24 mouse cellular contexts compared by ENCODE assay signal in the genomic region with DNA sequence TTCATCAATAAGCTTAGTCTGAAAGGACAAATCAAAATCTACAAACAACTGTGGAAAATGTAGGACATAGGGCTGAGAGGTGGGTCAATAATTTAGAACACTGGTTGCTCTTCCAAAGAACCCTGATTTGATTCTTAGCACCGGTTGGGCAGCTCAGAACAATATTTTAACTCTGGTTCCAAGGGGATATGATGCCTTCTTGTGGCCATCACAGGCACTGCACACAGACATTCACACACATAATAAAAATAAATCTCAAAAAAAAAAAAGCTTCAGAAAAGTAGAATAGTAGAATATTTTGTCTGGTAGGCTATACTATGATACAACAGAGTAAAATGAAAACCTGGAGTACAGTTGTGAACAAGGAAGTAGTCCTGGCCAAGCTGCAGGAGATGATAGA.
DNase-seq lines count a peak whose midpoint lies in the region; ATAC-seq and TF ChIP-seq lines count a peak whose summit lies in the region.
"Had no signal": no experiment of that assay in that cellular context is flagged by ENCODE, and none has a peak within 500 bp of the region (broad histone marks: within the 10 kb centered on the region; RNA-seq: fewer than 3 reads in every experiment).

No protein-coding gene starts in this region.

- DNase-seq in layer of hippocampus, adult 2 months (ENCODE audit: low spot score in 2 of 2) = no peak
- DNase-seq in layer of hippocampus, postnatal 36 days = no peak
- DNase-seq in A20 (ENCODE audit: low read depth, low spot score) = peak; percentile 2
- no peak for DNase-seq in CH12.LX (ENCODE audit: extremely low read depth)
- DNase-seq in Patski (ENCODE audit: low read depth, low spot score) = no peak
- no peak for DNase-seq in embryo, embryonic 10.5 days (ENCODE audit: low spot score)
- no peak for DNase-seq in thymus, postnatal 14 days
- DNase-seq: adrenal gland, adult 2 months; adrenal gland, postnatal 25 days; B cell, adult 2 months; cerebellum, adult 18-20 months; cerebellum, adult 9-11 months; cerebellum, postnatal 36 days; gastrocnemius, postnatal 14 days; heart, postnatal 10 days; heart, postnatal 4 days had no signal

- H3K27me3 ChIP-seq in CH12.LX (replicated peaks) = peaks cover 1% of the 10 kb centered on the region
- H3K27me3 ChIP-seq in Patski = no peaks in the 10 kb centered on the region
- no peaks in the 10 kb centered on the region for H3K27me3 ChIP-seq in forebrain, embryonic 16.5 days (replicated peaks; ENCODE audit: control insufficient read depth, insufficient read depth, low read length)
- H3K27me3 ChIP-seq: embryonic facial prominence, embryonic 15.5 days; hindbrain, embryonic 12.5 days; intestine, embryonic 15.5 days had no signal

- in situ Hi-C loops in CH12.LX (cut with MboI; ENCODE audit: low pct_ligation_motif_present, low pct_unique_long_range_greater_than_20kb, low sequenced_read_pairs) (no loop called here), Patski (cut with MboI; ENCODE audit: low pct_unique_long_range_greater_than_20kb) (no loop called here)

- POLR2A ChIA-PET in Patski (lab: Charles Lee) = interaction anchor here (0.7 to 1.3 kb wide), 2 partner anchors 10 to 196 kb away, joined by 3 to 4 read pairs; no protein-coding TSS in a partner anchor

- no peak overlapping the region for H3K4me3 ChIP-seq in layer of hippocampus, adult 2 months
- no peak overlapping the region for H3K4me3 ChIP-seq in CH12.LX (replicated peaks in 1 of 3; ENCODE audit: low read depth in 2 of 3, low read length in 2 of 3, poor library complexity in 1 of 3)
- no peak overlapping the region for H3K4me3 ChIP-seq in forebrain, embryonic 16.5 days (replicated peaks; ENCODE audit: low read length)
- H3K4me3 ChIP-seq: embryonic facial prominence, embryonic 15.5 days; erythroblast, embryonic 14.5 days; forebrain, embryonic 10.5 days; hindbrain, embryonic 12.5 days; intestine, embryonic 15.5 days had no signal

- H3K79me2 ChIP-seq in CH12.LX (replicated peaks; ENCODE audit: control insufficient read depth, extremely low read depth, insufficient read depth, poor library complexity, severe bottlenecking) = no peaks in the 10 kb centered on the region

- H3K36me3 ChIP-seq in CH12.LX (replicated peaks in 1 of 2; ENCODE audit: control insufficient read depth in 1 of 2, insufficient read depth in 1 of 2, low read length in 1 of 2) = no peaks in the 10 kb centered on the region
- no peaks in the 10 kb centered on the region for H3K36me3 ChIP-seq in forebrain, embryonic 16.5 days (ENCODE audit: control insufficient read depth, insufficient read depth)
- H3K36me3 ChIP-seq: embryonic facial prominence, embryonic 15.5 days; forebrain, embryonic 10.5 days; hindbrain, embryonic 12.5 days; intestine, embryonic 15.5 days had no signal

- peak; percentile 41 for TF ChIP-seq CTCF in layer of hippocampus, adult 2 months (conservative IDR thresholded peaks at IDR 0.05)
- TF ChIP-seq CTCF in CH12.LX (conservative IDR thresholded peaks at IDR 0.05 in 1 of 2, IDR thresholded peaks at IDR 0.05 in 1 of 2; ENCODE audit: low read depth in 2 of 2, low read length in 2 of 2) (peak in 1 of 2 experiments; percentile 52; a peak in 2 of 4 replicates), Patski (IDR thresholded peaks at IDR 0.05) (peak; percentile 41)

- dilution Hi-C loops in CH12.LX (cut with MboI; ENCODE audit: extremely low pct_ligation_motif_present, extremely low pct_unique_long_range_greater_than_20kb, low sequenced_read_pairs) = no loop called here

- no peak overlapping the region for H3K4me2 ChIP-seq in CH12.LX (ENCODE audit: insufficient read depth, low read depth, poor library complexity, severe bottlenecking)
- no peak overlapping the region for H3K4me2 ChIP-seq in forebrain, embryonic 16.5 days (ENCODE audit: low read length)
- H3K4me2 ChIP-seq: embryonic facial prominence, embryonic 15.5 days; hindbrain, embryonic 12.5 days; intestine, embryonic 15.5 days had no signal

- no peak for TF ChIP-seq EP300 in CH12.LX (IDR thresholded peaks at IDR 0.05; ENCODE audit: low read length)

- H3K4me1 ChIP-seq in CH12.LX (ENCODE audit: control insufficient read depth in 1 of 2, insufficient read depth in 2 of 2) = peaks cover 0 to 4% of the 10 kb centered on the region in 2 experiments; a peak in 1 of 4 replicates
- no peaks in the 10 kb centered on the region for H3K4me1 ChIP-seq in forebrain, embryonic 16.5 days (replicated peaks; ENCODE audit: control insufficient read depth, insufficient read depth, low read length)
- H3K4me1 ChIP-seq: embryonic facial prominence, embryonic 15.5 days; forebrain, embryonic 10.5 days; hindbrain, embryonic 12.5 days; intestine, embryonic 15.5 days had no signal

- peak; percentile 32 for TF ChIP-seq RAD21 in CH12.LX (IDR thresholded peaks at IDR 0.05; ENCODE audit: low read depth, low read length)

- no peak overlapping the region for H3K9ac ChIP-seq in CH12.LX (ENCODE audit: insufficient read depth, low read depth)
- no peak overlapping the region for H3K9ac ChIP-seq in forebrain, embryonic 16.5 days (replicated peaks; ENCODE audit: low read depth, low read length)
- H3K9ac ChIP-seq: embryonic facial prominence, embryonic 15.5 days; hindbrain, embryonic 12.5 days; intestine, embryonic 15.5 days had no signal

- no peak for TF ChIP-seq POLR2A in CH12.LX (IDR thresholded peaks at IDR 0.05; ENCODE audit: low read depth, low read length)

- H3K9me3 ChIP-seq in CH12.LX (replicated peaks; ENCODE audit: low read length) = peaks cover 4% of the 10 kb centered on the region
- H3K9me3 ChIP-seq in forebrain, embryonic 16.5 days (ENCODE audit: control insufficient read depth, low read length) = no peaks in the 10 kb centered on the region
- H3K9me3 ChIP-seq: embryonic facial prominence, embryonic 15.5 days; forebrain, embryonic 10.5 days; hindbrain, embryonic 12.5 days; intestine, embryonic 15.5 days had no signal

- 81% methylated on average over 1 of the region's 1 CpGs for WGBS in forebrain, embryonic 16.5 days

- ATAC-seq in Patski = no peak
- no peak for ATAC-seq in forebrain, embryonic 16.5 days
- ATAC-seq: CD4-positive, CD25-positive, alpha-beta regulatory T cell, adult 4 months; forebrain, embryonic 14.5 days; intestine, embryonic 15.5 days had no signal

- CTCF ChIA-PET in Patski (lab: Charles Lee) = no interaction called here

- H3K27ac ChIP-seq in layer of hippocampus, adult 2 months = no peak overlapping the region
- H3K27ac ChIP-seq in CH12.LX (ENCODE audit: insufficient read depth, low read depth) = no peak overlapping the region
- no peak overlapping the region for H3K27ac ChIP-seq in forebrain, embryonic 16.5 days (ENCODE audit: low read length)
- H3K27ac ChIP-seq: embryonic facial prominence, embryonic 15.5 days; forebrain, embryonic 10.5 days; hindbrain, embryonic 12.5 days; intestine, embryonic 15.5 days had no signal

TF ChIP-seq in CH12.LX, 34 proteins besides CTCF, POLR2A, EP300 and RAD21:
- TF ChIP-seq SMC3 (IDR thresholded peaks at IDR 0.05; ENCODE audit: low read depth, low read length) (peak; percentile 46), USF1 (IDR thresholded peaks at IDR 0.05; ENCODE audit: low read depth, low read length) (no peak)
